Mouse (Mus musculus): Measurements from ENCODE around the gene Zfp87. TPM values are rescaled to one million over a fixed set of nuclear protein-coding genes. Genes with fewer than 3 reads are reported as not detected.

The Zfp87 gene
- polyA plus RNA-seq (2012; rRNA removed) = 31.2 and 43.7 TPM in 2 replicates

DNA sequence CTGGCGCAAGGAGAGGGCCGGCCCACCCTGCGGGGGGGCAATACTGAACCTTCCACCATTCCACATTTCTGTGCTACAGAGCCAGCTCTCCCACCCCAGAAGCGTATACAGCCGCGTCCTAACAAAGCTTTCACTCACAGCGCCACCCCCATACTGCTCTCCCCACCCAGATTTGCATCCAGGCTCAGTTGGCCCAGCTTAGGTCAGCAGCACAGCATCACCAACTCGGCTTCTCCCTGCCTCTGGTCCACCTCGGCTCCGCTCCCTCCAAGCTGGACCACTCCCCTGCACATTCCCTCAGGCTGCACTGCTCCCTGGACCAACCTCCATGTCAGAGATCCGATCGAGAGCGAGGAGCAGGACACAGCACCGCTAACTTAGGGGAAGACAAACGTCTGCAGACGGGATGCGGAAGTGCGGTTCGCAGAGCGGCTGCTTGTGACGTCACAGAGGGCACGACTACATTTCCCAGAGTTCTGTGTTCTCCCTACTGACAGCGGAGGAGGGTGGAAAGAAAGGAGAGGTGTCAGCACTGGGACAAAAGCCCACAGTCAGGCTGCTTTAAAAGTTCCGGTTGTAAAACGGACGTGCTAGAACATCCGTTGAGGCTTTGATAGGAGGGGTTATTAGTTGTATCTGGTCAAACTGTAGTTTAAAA lies at the start of gene Zfp87, which contains the start of gene Gm26965:
Gene Zfp87, minus strand, starts transcription at position 425 of the 658 bp plus-strand sequence.
Gene Gm26965, minus strand, starts transcription at position 399 of the 658 bp plus-strand sequence.
- DNase-seq = peak; percentile 93
- WGBS = under 1% methylated on average over 27 of the region's 27 CpGs
- TF ChIP-seq CTCF (IDR thresholded peaks at IDR 0.05; ENCODE audit: borderline replicate concordance, control insufficient read depth, extremely low read depth, insufficient read depth, low read length, poor library complexity) (no peak), POLR2A (IDR thresholded peaks at IDR 0.05; ENCODE audit: control insufficient read depth, extremely low read depth, insufficient read depth, low read length, poor library complexity) (peak; percentile 91)
- peak within 1 kb of the TSS; percentile 32 for H3K27ac ChIP-seq (ENCODE audit: control insufficient read depth, insufficient read depth, low read length)
- H3K36me3 ChIP-seq (ENCODE audit: control insufficient read depth, insufficient read depth, low read length) = peaks cover 3% of the 10 kb centered on the region; the same call in 1 of the 2 replicates
- H3K4me3 ChIP-seq (ENCODE audit: control insufficient read depth, insufficient read depth, low read length) = peak within 1 kb of the TSS; percentile 88
- no peaks in the 10 kb centered on the region for H3K27me3 ChIP-seq (ENCODE audit: control insufficient read depth, insufficient read depth, low read length)
- peaks cover 5% of the 10 kb centered on the region; the same call in 1 of the 2 replicates for H3K4me1 ChIP-seq (replicated peaks; ENCODE audit: control insufficient read depth, insufficient read depth, low read length)

DNA sequence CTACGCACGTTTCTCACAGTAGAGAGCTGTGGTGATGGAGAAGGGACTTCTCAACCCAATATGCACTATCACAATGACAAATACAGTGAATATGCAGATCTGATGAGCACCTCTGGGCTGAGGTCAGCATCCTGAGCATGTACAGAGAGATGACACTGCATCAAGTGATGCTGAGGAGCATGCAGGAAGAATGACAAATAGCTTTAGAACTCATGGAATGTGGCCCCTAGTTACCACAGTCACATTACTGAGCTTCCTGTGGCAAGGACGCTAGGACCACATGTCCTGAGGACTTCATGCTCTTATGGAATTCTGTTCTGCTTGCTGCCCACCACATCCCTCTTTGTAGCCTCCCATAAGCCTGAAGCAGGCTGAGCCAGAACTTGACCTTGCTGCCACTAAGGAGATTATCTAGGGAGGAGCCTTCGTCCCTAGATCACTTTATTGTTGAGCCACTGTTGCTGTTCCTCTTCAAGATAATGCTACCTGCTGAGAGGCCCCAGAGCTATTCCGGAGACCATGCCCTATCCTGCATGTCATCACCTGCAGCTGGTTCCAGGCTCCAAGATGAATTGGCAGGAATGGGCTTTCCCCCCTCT lies 46.7 kb upstream of the Zfp87 start:
- WGBS = 84% methylated on average over 5 of the region's 5 CpGs
- Histone ChIP-seq H3K36me3 (ENCODE audit: control insufficient read depth, insufficient read depth, low read length) (no peaks in the 10 kb centered on the region), H3K4me3 (ENCODE audit: control insufficient read depth, insufficient read depth, low read length) (no peak overlapping the region), H3K4me1 (replicated peaks; ENCODE audit: control insufficient read depth, insufficient read depth, low read length) (no peaks in the 10 kb centered on the region), H3K27me3 (ENCODE audit: control insufficient read depth, insufficient read depth, low read length) (no peaks in the 10 kb centered on the region), H3K27ac (ENCODE audit: control insufficient read depth, insufficient read depth, low read length) (no peak overlapping the region)
- no peak for DNase-seq
- TF ChIP-seq CTCF (IDR thresholded peaks at IDR 0.05; ENCODE audit: borderline replicate concordance, control insufficient read depth, extremely low read depth, insufficient read depth, low read length, poor library complexity) (no peak), POLR2A (IDR thresholded peaks at IDR 0.05; ENCODE audit: control insufficient read depth, extremely low read depth, insufficient read depth, low read length, poor library complexity) (no peak)

DNA sequence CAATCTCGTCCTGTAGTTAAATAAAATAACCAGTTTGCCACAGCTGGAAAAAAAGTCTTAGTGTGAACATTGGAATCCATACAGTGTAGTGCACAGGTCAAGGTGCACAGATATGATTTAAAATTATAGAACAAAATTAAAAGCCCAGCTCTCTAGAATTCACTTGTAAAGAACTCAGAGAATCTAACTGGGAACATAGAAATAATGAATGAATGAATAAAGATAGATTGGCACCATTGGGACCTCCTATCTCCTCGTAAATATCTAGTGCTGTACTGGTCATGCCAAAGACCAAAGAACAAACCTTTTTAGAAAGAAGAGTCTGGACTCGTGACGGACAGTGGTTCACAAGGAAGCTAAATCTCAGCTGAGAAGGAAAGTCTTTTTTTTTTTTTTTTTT lies 27.8 kb upstream of the Zfp87 start, which contains the start of gene Zfp748:
Gene Zfp748, minus strand, starts transcription at position 101 of the 400 bp plus-strand sequence.
- H3K36me3 ChIP-seq (ENCODE audit: control insufficient read depth, insufficient read depth, low read length) = no peaks in the 10 kb centered on the region
- H3K4me3 ChIP-seq (ENCODE audit: control insufficient read depth, insufficient read depth, low read length) = peak within 1 kb of the TSS; percentile 84
- peak within 1 kb of the TSS; percentile 42 for H3K27ac ChIP-seq (ENCODE audit: control insufficient read depth, insufficient read depth, low read length)
- no peak for DNase-seq
- H3K27me3 ChIP-seq (ENCODE audit: control insufficient read depth, insufficient read depth, low read length) = no peaks in the 10 kb centered on the region
- WGBS = 92% methylated on average over 4 of the region's 4 CpGs
- peaks cover 3% of the 10 kb centered on the region for H3K4me1 ChIP-seq (replicated peaks; ENCODE audit: control insufficient read depth, insufficient read depth, low read length)
- TF ChIP-seq CTCF (IDR thresholded peaks at IDR 0.05; ENCODE audit: borderline replicate concordance, control insufficient read depth, extremely low read depth, insufficient read depth, low read length, poor library complexity) (no peak), POLR2A (IDR thresholded peaks at IDR 0.05; ENCODE audit: control insufficient read depth, extremely low read depth, insufficient read depth, low read length, poor library complexity) (no peak)

DNA sequence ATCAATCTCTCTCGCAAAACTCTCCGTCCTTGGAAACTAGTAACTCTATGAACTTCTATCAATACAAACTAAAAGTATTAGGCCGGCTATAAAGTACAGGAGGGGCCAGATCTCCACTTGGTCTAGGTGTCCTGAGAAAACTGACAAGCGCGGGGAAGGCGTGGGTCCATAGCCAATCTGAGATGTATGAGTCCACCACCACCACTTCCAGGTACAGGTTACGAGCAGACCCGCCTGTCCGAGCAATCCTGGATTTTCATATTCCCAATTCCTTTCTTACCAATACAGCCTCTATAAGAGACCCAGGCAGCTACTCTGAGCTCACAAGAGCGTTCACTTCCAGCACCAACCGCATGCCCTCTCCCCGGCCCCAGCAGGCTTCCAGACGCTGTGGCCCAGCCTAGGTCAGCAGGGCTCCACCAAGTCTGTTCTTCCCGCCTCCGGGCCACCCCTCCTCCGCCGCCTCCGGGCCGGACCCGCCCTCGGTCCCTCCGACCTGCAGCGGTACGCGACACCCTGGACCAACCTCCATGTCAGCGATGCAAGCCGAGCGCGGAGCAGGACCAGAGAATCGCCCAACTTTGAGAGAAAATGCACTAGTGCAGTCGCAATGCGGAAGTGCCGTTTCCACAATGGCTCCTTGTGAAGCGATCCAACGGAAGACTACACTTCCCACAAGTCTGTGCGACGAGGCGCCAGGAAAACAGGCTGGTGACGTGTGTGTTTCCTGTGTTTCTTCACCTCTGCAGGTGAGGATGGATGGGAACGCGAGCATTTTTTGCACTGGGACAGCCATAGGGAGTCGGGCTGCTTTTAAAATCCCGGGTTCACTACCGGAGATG lies 26.7 kb upstream of the Zfp87 start:
- peak; percentile 88 for DNase-seq
- Histone ChIP-seq H3K4me3 (ENCODE audit: control insufficient read depth, insufficient read depth, low read length) (peak overlapping the region; percentile 84), H3K27ac (ENCODE audit: control insufficient read depth, insufficient read depth, low read length) (peak overlapping the region; percentile 42), H3K4me1 (replicated peaks; ENCODE audit: control insufficient read depth, insufficient read depth, low read length) (peaks cover 6% of the 10 kb centered on the region), H3K36me3 (ENCODE audit: control insufficient read depth, insufficient read depth, low read length) (no peaks in the 10 kb centered on the region), H3K27me3 (ENCODE audit: control insufficient read depth, insufficient read depth, low read length) (no peaks in the 10 kb centered on the region)
- WGBS = under 1% methylated on average over 44 of the region's 44 CpGs
- TF ChIP-seq POLR2A (IDR thresholded peaks at IDR 0.05; ENCODE audit: control insufficient read depth, extremely low read depth, insufficient read depth, low read length, poor library complexity) = peak; percentile 70; the same call in 1 of the 2 replicates
- TF ChIP-seq CTCF (IDR thresholded peaks at IDR 0.05; ENCODE audit: borderline replicate concordance, control insufficient read depth, extremely low read depth, insufficient read depth, low read length, poor library complexity) = 0 out of 2 replicates have a peak, but pooled peaks have one; percentile 14

DNA sequence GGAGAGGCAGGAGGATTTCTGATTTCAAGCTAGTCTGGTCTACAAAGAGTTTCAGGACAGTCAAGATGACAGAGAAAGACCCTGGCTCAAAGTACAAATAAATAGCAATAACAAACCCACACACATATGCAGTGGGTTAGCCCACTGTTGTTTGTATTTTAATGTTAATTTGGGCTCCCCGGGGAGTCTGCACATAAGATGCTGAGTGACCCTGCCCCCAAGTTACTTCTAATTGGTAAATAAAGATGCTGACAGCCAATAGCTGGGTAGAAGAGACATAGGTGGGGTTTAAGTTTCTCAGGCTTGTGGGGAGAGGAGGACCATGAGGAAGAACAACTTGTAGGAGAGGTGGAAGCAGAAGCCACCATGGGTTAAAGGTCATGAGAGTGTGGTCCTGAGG lies 20.0 kb upstream of the Zfp87 start:
- Histone ChIP-seq H3K27ac (ENCODE audit: control insufficient read depth, insufficient read depth, low read length) (no peak overlapping the region), H3K27me3 (ENCODE audit: control insufficient read depth, insufficient read depth, low read length) (no peaks in the 10 kb centered on the region), H3K36me3 (ENCODE audit: control insufficient read depth, insufficient read depth, low read length) (peaks cover 35% of the 10 kb centered on the region), H3K4me3 (ENCODE audit: control insufficient read depth, insufficient read depth, low read length) (no peak overlapping the region), H3K4me1 (replicated peaks; ENCODE audit: control insufficient read depth, insufficient read depth, low read length) (peaks cover 3% of the 10 kb centered on the region; the same call in 1 of the 2 replicates)
- no peak for DNase-seq
- WGBS = 97% methylated on average over 1 of the region's 1 CpGs
- TF ChIP-seq CTCF (IDR thresholded peaks at IDR 0.05; ENCODE audit: borderline replicate concordance, control insufficient read depth, extremely low read depth, insufficient read depth, low read length, poor library complexity) = no peak
- TF ChIP-seq POLR2A (IDR thresholded peaks at IDR 0.05; ENCODE audit: control insufficient read depth, extremely low read depth, insufficient read depth, low read length, poor library complexity) = no peak

Measured in thymus, adult 2 months (tissue).